Mouse (Mus musculus): ENCODE measurements around the gene Fbxo40. TPM values are rescaled to one million over a fixed set of nuclear protein-coding genes. Genes with fewer than 3 reads are reported as not detected.

Fbxo40 gene
- total and polyA plus RNA-seq, 3 experiments = 0.08 to 0.15 TPM; not detected in 1

GRCm38 (mm10) chr16:36929216-36929615, 61.1 kb downstream of the Fbxo40 start:
- peaks cover 0 to 2% of the 10 kb centered on the region in 2 experiments; a peak in 2 of 4 replicates for H3K36me3 ChIP-seq (ENCODE audit: control insufficient read depth in 1 of 2, insufficient read depth in 2 of 2, low read length in 2 of 2)

GRCm38 (mm10) chr16:36928106-36928500, 62.2 kb downstream of the Fbxo40 start:
- H3K79me2 ChIP-seq (ENCODE audit: control insufficient read depth, insufficient read depth, low read length, poor library complexity) = no peaks in the 10 kb centered on the region
- H3K27me3 ChIP-seq (ENCODE audit: control insufficient read depth in 1 of 2, insufficient read depth in 2 of 2, low read length in 2 of 2) = no peaks in the 10 kb centered on the region
- H3K9me3 ChIP-seq (replicated peaks; ENCODE audit: insufficient read depth, low read length) = no peaks in the 10 kb centered on the region
- no peak overlapping the region for H3K4me3 ChIP-seq (ENCODE audit: control insufficient read depth in 1 of 2, insufficient read depth in 1 of 2, low read depth in 2 of 2, low read length in 2 of 2)
- H3K36me3 ChIP-seq (ENCODE audit: control insufficient read depth in 1 of 2, insufficient read depth in 2 of 2, low read length in 2 of 2) = no peaks in the 10 kb centered on the region; a peak in 1 of 4 replicates
- H3K9ac ChIP-seq (ENCODE audit: control insufficient read depth, low read depth, low read length, poor library complexity, severe bottlenecking) = no peak overlapping the region
- no peaks in the 10 kb centered on the region for H3K4me1 ChIP-seq (ENCODE audit: control insufficient read depth in 1 of 2, insufficient read depth in 2 of 2, low read length in 2 of 2)
- DNase-seq (ENCODE audit: low read depth, low spot score) = no peak
- no peak overlapping the region for H3K27ac ChIP-seq (ENCODE audit: control insufficient read depth, low read depth, low read length)
- no peak for TF ChIP-seq GABPA (IDR thresholded peaks at IDR 0.05; ENCODE audit: low read depth, low read length)
- TF ChIP-seq TAL1 (IDR thresholded peaks at IDR 0.05; ENCODE audit: low read length) = no peak
- no peak for TF ChIP-seq ZMIZ1 (IDR thresholded peaks at IDR 0.05; ENCODE audit: low read depth, low read length)
- no peak for TF ChIP-seq ZNF384 (IDR thresholded peaks at IDR 0.05; ENCODE audit: low read depth, low read length)
- TF ChIP-seq USF2 (IDR thresholded peaks at IDR 0.05; ENCODE audit: borderline replicate concordance in 1 of 2, insufficient read depth in 1 of 2, low read depth in 1 of 2, low read length in 2 of 2) = no peak
- TF ChIP-seq UBTF (IDR thresholded peaks at IDR 0.05; ENCODE audit: borderline replicate concordance, insufficient read depth, low read depth, low read length) = no peak
- no peak for TF ChIP-seq MAFK (IDR thresholded peaks at IDR 0.05; ENCODE audit: borderline replicate concordance, low read depth, low read length)

More at GRCm38 (mm10) chr16:36929216-36929615, 61.1 kb downstream of the Fbxo40 start:
- H3K27me3 ChIP-seq (ENCODE audit: control insufficient read depth in 1 of 2, insufficient read depth in 2 of 2, low read length in 2 of 2) = no peaks in the 10 kb centered on the region
- no peaks in the 10 kb centered on the region for H3K4me1 ChIP-seq (ENCODE audit: control insufficient read depth in 1 of 2, insufficient read depth in 2 of 2, low read length in 2 of 2)
- no peak overlapping the region for H3K27ac ChIP-seq (ENCODE audit: control insufficient read depth, low read depth, low read length)
- no peak overlapping the region for H3K9ac ChIP-seq (ENCODE audit: control insufficient read depth, low read depth, low read length, poor library complexity, severe bottlenecking)
- no peaks in the 10 kb centered on the region for H3K79me2 ChIP-seq (ENCODE audit: control insufficient read depth, insufficient read depth, low read length, poor library complexity)
- no peak overlapping the region for H3K4me3 ChIP-seq (ENCODE audit: control insufficient read depth in 1 of 2, insufficient read depth in 1 of 2, low read depth in 2 of 2, low read length in 2 of 2)
- no peaks in the 10 kb centered on the region for H3K9me3 ChIP-seq (replicated peaks; ENCODE audit: insufficient read depth, low read length)
- TF ChIP-seq BHLHE40 (IDR thresholded peaks at IDR 0.05; ENCODE audit: borderline replicate concordance, low read depth, low read length) (no peak), SIN3A (IDR thresholded peaks at IDR 0.05; ENCODE audit: low read length) (no peak), POLR2AphosphoS5 (IDR thresholded peaks at IDR 0.05; ENCODE audit: borderline replicate concordance, low read depth, low read length) (no peak), TBP (IDR thresholded peaks at IDR 0.05; ENCODE audit: low read depth, low read length) (no peak), UBTF (IDR thresholded peaks at IDR 0.05; ENCODE audit: borderline replicate concordance, insufficient read depth, low read depth, low read length) (no peak), GABPA (IDR thresholded peaks at IDR 0.05; ENCODE audit: low read depth, low read length) (no peak), ETS1 (IDR thresholded peaks at IDR 0.05; ENCODE audit: low read depth, low read length) (no peak), POLR2AphosphoS2 (IDR thresholded peaks at IDR 0.05; ENCODE audit: low read length) (no peak), CTCF (IDR thresholded peaks at IDR 0.05 in 2 of 3, conservative IDR thresholded peaks at IDR 0.05 in 1 of 3; ENCODE audit: control insufficient read depth in 1 of 3, insufficient read depth in 1 of 3, low read depth in 2 of 3, low read length in 3 of 3, poor library complexity in 1 of 3, severe bottlenecking in 1 of 3) (no peak), TAL1 (IDR thresholded peaks at IDR 0.05; ENCODE audit: low read length) (no peak), HCFC1 (IDR thresholded peaks at IDR 0.05; ENCODE audit: low read depth, low read length) (no peak), GATA1 (IDR thresholded peaks at IDR 0.05; ENCODE audit: low read depth, low read length) (no peak), ZKSCAN1 (IDR thresholded peaks at IDR 0.05; ENCODE audit: low read depth, low read length) (no peak), ELF1 (IDR thresholded peaks at IDR 0.05; ENCODE audit: low read depth, low read length) (no peak), RAD21 (IDR thresholded peaks at IDR 0.05; ENCODE audit: low read depth, low read length) (no peak), MYC (IDR thresholded peaks at IDR 0.05; ENCODE audit: low read depth, low read length) (no peak)
- DNase-seq (ENCODE audit: low read depth, low spot score) = no peak
